Mouse (Mus musculus): ENCODE results near the gene Agpat1.

The Agpat1 gene

DNA sequence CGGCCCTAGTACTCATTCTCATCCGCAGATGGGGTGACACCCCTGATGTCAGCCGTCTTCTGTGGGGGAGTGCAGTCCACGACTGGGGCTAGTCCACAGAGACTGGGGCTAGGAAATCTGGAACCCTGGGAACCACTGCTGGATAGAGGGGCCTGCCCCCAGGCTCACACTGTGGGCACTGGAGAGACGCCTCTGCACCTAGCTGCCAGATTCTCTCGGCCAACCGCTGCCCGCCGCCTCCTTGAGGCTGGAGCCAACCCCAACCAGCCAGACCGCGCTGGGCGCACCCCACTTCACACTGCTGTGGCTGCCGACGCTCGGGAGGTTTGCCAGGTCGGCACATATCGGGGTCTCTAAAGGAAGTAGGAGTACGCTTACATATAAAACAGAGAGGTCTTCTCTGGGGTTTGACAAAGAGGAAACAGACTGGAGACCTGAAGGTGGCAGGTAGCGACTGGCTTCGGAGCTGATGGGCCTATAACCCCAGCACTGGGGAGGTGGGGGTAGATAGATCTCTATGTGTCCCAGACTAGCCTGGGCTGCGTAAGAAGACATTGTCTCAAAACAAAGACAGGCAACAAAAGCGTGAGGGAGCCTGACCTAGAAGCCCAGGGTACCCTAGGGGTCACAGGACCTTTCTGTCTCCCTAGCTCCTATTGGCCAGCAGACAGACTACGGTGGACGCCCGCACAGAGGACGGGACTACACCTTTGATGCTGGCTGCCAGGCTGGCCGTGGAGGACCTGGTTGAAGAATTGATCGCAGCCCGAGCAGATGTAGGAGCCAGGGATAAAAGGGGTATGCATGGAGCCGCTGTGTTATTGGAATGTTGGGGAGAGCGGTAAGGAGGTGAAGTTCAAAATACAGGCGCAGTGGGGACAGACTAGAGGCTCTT is 17.9 kb upstream of the Agpat1 start:
- no peak for DNase-seq (ENCODE audit: low spot score in 2 of 2)

DNA sequence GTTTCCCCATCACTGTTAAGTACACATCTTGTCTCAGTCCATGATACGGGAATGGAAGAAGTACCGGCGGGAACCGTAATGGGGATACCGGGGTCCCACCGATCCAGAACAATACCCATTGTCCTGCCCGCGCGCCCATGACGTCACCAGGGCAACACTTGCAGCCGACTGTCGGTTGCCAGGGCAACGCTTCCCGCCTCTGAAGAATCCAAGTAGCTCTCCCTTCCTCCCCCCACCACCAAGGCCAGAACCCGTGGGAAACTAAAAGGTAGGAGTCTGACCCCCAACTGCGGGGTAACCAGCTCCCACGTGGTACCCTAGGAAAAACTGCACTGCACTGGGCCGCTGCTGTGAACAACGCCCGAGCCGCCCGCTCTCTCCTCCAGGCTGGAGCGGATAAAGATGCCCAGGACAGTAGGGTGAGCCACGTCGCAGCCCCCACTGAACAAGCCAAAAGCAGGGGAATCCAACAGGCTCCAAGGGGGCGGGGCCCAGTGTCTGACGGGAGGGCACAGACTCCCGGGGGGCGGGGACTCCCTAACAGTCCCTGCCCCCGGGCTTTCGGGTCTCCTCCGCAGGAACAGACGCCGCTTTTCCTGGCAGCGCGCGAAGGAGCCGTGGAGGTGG is 17.2 kb upstream of the Agpat1 start:
- peak; percentile 84 to 90 for DNase-seq (ENCODE audit: low spot score in 2 of 2)

DNA sequence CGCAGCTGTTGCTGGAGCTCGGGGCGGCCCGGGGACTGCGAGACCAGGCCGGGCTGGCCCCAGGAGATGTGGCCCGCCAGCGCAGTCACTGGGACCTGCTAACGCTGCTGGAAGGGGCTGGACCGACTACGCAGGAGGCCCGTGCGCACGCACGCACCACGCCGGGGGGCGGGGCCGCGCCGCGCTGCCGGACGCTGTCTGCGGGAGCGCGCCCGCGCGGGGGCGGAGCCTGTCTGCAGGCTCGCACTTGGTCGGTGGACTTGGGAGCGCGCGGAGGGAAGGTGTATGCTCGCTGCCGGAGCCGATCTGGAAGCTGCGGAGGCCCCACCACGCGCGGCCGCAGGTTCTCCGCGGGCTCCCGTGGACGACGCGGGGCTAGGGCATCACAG is 16.6 kb upstream of the Agpat1 start:
- DNase-seq (ENCODE audit: low spot score in 2 of 2), result peak; percentile 95 to 97

DNA sequence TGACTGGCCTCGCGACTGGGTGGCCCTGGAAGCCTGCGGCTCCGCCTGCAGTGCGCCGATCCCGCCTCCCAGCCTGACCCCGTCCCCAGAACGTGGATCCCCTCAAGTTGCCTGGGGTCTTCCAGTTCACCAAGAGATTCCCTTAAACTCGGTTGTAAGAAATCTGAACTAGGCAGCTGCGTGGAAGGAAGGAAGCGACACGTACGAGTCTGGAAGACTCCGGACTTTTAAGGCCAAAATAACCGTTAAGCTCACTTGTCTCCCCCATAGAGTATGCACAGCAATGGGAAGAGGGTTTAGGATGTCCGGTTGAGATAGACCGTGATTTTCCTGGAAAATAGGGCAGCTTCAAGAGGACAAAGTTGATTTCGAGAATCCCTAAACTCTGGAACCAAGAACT is 16.2 kb upstream of the Agpat1 start:
- no peak for DNase-seq (ENCODE audit: low spot score in 2 of 2)

DNA sequence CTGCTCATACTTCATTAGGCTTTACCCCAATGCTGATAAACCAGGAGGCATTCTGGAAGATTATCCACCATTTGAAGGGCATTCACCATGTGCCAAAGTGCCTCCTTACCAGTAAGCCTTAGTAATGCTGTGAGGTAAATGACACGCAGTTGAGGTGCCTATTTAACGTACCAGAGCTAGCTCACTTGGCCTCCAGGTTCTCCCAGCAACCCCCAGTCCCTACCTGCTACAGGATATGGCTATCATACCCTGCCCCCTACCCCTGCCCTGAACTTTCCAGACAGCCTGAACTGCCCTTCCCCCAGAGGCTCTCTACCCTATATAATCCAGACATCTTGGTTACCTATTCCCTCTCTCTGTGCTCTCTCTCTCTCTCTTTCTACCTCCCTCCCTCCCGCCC is 15.3 kb upstream of the Agpat1 start:
- no peak for DNase-seq (ENCODE audit: low spot score in 2 of 2)

DNA sequence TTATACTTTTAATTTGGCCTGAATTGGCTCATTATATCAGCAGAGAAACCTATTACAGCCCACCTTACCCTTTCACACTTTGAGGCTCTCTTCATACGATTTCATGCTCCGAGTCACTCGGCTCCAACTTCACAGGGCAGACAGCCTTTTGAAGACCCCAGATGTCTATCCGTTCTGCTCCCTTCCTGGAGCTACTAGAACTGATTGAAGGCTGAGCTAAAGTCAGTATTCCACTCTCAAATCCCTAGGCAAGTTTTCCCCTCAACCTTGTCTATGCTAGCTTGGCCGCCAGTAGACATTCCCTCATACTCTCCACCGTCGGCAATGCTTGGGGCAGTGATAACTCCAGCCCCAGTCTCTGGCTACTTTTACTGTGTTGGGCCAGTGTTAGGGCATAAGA is 14.9 kb upstream of the Agpat1 start:
- DNase-seq (ENCODE audit: low spot score in 2 of 2), result no peak

DNA sequence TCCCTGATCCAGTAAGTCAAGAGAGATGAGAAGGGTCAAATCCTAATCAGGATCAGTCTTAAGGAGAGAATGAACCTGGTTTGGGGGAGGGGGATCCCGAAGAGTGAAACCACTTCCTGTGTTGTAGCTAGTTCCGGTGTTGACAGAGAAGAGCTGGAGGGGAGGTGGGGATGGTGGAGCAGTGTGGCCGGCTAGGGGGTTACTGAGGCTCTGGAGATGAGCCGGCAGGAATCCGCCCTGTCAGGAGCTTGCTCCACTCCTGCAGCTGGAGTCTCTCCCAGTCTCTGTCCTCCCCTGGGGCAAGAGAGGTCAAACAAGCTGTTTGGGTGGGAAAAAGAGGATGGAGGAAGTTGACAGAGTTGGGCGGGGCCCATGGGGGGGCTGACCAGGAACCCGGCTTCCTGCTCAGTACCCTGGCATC is 14.4 kb upstream of the Agpat1 start, which contains the start of gene Gpsm3:
TSS of gene Gpsm3 (plus strand) at position 126 of the 421 bp plus-strand sequence.
- no peak for DNase-seq (ENCODE audit: low spot score in 2 of 2)

DNA sequence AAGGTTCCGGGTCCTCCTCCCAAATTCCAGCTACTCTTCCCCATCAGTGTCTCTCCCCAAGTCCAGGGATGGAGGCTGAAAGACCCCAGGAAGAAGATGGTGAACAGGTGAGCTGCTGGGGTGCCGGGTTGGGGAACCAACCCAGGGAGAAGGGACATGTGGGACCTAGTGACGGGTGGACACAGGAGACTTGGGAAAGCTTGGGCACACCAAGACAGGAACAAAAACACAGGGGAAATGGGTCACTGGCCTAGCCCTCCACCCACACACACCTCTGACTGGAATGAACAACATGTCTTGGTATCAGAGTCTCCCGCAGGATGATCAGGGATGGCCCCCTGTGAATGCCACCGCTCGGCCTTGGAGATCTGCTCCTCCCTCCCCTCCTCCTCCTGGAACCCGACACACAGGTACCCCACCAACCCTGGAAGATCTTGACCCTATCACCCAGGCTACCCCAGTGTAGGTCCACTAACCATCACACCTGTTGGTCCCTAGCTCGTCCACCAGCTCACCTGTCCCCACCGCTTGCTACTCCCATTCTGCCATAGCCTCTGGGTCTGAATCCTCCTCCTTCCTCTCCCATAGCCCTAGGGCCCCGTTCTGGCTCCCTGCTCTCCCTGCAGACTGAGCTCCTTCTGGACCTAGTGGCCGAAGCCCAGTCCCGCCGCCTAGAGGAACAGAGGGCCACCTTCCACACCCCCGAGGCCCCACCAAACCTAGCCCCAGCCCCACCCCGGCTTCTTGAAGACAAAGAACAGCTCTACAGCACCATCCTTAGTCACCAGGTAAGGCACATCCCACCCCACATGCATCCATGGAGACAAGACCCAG is 13.7 kb upstream of the Agpat1 start:
- no peak for DNase-seq (ENCODE audit: low spot score in 2 of 2)

DNA sequence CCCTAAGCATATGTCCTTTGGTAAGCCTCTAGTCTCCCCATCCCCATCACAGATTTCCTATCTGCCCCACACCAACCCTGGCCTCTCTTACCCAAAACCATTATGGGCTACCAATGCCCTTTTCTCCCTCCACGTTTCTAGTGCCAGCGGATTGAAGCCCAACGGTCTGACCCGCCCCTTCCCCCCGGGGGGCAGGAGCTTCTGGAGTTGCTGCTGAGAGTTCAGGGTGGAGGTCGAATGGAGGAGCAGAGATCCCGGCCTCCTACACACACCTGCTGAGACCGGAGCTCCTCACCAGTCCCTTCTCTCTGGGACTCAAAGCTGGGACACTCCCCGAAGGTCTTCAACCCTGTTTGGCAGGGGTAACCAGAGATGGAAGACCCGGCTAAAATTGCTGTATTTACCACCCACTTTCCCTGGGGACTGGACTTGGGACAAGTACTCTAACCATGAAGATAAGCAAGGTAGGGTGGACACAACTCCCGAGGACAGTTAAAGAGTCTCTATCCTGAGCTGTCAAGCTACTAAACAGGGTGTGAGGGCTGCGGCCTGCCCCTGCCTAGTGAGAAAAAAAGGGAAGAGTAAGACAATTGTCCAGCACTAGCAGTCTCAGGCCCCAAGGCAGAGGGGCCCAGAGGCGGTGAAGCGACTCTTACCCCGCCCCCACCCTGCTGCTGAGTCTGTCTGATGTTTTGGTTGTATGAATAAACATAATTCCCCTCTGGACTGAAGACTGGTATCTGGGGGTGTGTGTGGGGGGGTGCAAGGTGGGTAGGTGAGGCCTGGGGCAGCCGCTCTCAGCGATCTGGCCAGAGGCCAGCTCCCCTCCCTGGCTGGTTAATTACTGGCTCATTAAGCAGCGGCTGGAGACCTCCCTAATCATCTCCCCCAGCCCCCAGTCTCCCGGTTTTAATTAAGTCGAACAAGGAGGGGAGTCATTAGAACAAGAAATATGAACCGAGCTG is 12.8 kb upstream of the Agpat1 start, which contains the start of gene Pbx2:
TSS of gene Pbx2 (plus strand) at position 238 of the 965 bp plus-strand sequence.
- no peak for DNase-seq (ENCODE audit: low spot score in 2 of 2)

DNA sequence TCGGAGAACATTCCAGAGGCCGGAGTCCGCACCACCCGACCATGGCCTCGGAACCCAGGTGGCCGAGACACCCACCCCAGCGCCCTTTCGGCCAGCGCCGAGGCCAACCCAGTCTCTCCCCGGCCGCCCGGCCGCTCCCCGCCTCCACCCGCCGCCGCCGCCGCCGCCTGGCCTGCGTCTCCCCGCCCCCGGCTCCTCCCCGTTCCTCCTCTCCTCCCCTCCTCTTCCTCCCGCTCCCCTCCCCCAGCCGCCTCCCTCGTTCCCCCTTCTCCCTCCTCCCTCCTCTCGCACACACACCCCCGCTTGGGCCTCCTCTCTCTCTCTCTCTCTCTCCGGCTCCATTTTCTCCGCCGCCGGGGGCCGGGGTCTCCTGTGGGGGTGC is 12.1 kb upstream of the Agpat1 start:
- peak in 1 of 2 experiments; percentile 69 for DNase-seq (ENCODE audit: low spot score in 2 of 2)

DNA sequence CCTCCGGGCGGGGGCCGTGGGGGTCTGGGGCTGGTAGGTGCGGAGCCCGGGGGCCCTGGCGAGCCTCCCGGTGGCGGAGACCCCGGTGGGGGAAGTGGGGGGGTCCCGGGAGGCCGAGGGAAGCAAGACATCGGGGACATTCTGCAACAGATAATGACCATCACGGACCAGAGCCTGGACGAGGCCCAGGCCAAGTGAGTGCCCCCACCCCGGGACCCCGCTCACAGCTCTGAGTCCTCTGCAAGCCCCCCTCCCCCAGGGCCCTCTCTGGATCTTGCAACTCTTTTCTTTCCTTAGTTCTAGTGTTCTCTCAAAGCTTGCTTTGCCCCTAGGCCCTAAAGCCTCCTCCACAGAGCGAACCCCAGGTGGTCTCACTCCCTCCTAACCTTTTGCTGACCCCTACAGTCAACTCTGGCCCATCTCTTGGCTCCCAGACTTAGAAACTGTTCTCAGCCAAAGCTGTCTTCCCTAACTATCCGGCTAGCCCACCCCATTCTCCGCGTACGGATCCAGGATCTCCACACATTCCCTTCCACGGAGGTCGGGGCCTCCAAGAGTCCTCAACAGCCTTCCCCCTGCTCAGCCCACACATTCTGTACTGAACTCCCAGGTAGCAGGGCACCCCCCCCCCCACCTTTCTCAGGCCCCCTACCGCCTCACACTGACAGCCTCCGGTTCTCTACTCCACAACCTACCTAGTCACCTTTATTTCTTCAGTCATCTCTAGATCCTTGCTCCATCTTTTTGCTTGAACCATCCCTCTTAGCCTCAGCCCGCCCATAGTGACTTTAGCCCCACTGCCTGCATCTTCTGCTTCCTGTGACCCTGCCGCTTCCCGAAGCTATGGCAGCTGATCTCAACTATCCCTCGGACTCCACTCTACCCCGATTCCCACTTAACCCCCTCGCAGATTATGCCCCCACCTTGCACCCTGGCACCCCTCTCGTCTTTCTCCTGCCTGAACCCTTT is 11.2 kb upstream of the Agpat1 start:
- no peak for DNase-seq (ENCODE audit: low spot score in 2 of 2)

DNA sequence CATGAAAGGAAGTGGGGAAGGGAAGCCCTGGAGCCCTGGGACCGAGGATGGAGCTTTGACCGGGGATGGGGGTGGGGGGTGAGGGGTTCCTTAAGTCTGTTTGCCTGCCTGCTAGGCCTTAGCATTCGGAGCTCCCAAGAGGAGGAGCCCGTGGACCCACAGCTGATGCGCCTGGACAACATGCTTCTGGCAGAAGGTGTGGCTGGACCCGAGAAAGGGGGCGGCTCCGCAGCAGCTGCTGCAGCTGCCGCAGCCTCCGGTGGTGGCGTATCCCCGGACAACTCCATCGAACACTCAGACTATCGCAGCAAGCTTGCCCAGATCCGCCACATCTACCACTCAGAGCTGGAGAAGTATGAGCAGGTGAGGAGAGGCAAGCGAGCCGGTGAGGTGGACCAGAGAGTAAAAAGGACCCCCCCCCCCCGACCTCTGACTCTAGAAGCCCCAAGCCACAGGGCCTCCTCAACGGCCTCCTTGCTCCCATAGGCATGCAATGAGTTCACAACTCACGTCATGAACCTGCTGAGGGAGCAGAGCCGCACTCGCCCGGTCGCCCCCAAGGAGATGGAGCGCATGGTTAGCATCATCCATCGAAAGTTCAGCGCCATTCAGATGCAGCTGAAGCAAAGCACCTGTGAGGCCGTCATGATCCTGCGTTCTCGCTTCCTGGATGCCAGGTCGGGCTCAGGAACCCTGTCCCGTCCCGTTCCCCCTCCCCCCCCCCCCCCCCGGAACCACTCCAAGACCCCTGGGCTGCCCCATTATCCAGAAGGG is 10.1 kb upstream of the Agpat1 start:
- no peak for DNase-seq (ENCODE audit: low spot score in 2 of 2)

DNA sequence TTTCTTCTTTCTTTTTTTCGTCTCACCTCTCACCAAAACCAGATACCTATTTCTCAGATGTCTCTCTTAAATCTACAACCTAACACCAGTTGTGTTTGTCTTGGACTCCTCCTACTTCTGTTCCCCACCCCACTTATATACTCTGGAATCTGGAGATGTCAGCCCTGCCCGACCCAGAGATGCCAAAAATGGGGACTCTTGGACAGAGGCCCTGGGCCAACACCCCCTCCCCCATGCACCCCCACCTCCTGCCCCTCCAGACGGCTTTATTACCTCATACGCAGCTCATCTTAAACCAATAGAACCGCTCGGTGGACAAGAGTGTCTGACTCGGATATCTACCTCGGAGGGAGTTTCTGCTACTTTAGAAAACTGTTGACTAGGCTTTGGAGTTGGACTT is 8.0 kb upstream of the Agpat1 start:
- no peak for DNase-seq (ENCODE audit: low spot score in 2 of 2)

DNA sequence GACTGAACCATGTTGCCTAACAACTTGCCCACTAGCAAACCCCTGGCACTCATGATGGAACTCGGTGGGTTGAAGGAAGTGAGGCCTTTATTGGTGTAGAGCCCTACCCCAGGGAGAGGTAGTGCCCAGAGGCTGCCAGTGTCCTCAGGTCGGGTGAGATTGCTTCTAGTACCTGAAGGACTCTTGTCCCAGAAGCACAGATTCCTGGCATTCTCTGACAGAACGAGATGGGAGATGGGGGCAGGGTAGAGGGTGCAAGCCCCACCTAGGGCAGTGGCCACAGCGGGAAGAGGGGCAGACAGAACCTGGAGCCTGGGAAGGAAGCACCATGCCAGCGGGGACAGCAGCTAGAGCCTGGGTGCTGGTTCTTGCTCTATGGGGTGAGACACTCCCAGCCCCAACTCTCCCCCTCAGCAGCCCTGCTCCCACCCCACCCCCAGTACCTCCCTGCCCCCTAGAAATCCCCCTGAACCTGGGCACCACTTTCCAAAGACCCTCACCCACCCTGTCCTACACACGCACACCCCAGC is 6.4 kb upstream of the Agpat1 start, which contains the start of gene Ager:
TSS of gene Ager (plus strand) at position 297 of the 530 bp plus-strand sequence.
- DNase-seq (ENCODE audit: low spot score in 2 of 2), result no peak

DNA sequence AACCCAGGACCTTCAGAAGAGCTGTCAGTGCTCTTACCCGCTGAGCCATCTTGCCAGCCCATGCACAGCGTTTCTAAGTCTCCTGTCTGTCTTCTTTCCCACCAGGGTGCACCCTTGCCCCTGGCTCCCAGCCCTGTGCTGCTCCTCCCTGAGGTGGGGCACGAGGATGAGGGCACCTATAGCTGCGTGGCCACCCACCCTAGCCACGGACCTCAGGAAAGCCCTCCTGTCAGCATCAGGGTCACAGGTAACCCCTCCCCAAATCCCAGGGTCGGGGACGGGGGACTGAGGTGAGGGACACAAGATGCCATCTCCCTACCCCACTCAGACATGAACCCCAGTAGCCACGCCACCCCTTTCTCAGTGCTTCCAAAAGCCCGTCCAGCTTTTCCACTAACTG is 4.2 kb upstream of the Agpat1 start:
- DNase-seq (ENCODE audit: low spot score in 2 of 2), result no peak

DNA sequence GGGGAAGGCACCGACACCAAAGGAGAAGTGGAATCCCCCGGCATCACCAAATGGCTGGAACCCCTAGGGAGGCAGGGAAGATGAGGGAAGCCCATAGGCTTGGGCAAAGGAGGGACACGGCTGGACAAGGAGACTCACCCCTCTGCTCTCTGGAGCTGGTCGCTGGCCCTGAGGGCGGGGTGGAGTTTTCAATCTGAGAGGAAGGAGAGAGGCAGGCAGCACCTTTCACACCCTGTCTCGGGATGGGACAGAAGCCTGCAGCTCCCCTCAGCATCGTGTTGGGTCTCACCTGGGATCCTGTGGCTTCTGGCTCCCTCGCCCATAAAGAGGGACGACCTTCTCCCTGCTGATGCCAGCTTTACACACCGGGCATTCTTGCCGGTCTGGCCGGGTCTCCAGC is 2.3 kb upstream of the Agpat1 start:
- DNase-seq (ENCODE audit: low spot score in 2 of 2), result no peak

DNA sequence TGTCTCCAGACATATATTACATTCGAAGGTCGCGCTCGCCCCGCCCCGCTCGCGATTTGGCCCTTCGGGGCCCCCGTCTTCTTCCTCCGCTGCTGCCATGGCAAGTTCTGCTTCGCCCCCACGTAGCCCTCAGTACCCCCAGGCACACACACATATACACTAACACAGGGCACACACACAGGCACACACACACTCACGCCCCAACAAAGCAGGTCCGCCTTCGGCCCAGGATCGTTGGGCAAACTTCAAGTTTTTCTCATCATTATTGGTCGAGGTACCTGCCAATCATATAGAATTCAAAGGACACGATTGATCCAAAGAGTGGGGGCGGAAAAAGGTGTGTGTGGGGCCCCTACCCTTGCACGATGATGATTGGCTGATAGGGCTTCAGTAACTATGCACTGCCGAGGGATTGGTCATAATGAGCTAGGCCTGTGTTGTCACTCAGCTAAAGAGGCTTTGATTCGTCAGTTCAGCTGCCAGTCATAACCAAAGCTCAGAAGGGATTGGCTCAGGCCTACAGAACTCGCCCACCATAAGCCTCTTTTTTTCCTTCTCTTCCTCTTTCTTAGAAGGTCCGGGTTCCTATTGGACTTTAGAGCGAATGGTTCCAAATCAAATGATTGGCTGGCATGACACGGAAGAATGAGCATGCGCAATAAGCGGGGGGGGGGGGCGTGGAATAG is 544 bp upstream of the Agpat1 start, which contains the start of gene Rnf5:
TSS of gene Rnf5 (minus strand) at position 316 of the 686 bp plus-strand sequence.
- peak; percentile 100 for DNase-seq (ENCODE audit: low spot score in 2 of 2)
